Mouse (Mus musculus): ENCODE measurements at regions not wholly inside any gene's neighbourhood (a gene's known extent, or its start where the extent isn't known, plus 50 kb on each side); places are given as distances from the start of the nearest gene placed in this dataset.

DNA sequence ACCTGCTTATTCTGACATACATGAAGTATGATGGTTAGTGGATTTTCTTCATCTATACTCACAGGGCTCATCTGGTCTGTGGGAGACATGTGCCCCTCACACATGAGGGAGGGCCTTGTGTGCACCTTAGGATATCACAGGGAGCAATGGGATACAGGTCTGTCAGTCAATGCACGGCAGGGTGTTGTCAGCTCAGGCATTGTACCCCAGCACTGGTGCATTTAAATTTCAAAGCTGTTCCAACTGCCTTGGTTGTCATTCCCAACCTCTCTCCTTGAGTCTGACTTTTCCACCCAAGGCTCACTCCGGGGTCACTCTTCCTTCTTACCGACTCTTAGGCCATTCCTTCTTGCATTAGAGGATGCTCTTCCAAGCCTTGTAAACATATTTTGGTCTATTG, 181.6 kb upstream of the Arglu1 start:
- 65% methylated on average over 3 of the region's 3 CpGs for WGBS

GRCm38 (mm10) chr8:8871039-8871438, 180.7 kb upstream of the Arglu1 start:
- no peak for ATAC-seq
- Histone ChIP-seq H3K27me3 (replicated peaks) (no peaks in the 10 kb centered on the region), H3K9ac (no peak overlapping the region), H3K4me3 (replicated peaks) (no peak overlapping the region), H3K36me3 (no peaks in the 10 kb centered on the region), H3K9me3 (no peaks in the 10 kb centered on the region), H3K4me1 (replicated peaks) (peaks cover 2% of the 10 kb centered on the region), H3K27ac (no peak overlapping the region), H3K4me2 (replicated peaks) (no peak overlapping the region)
- 68% methylated on average over 8 of the region's 8 CpGs for WGBS

More for the DNA sequence above, 181.6 kb upstream of the Arglu1 start:
- ATAC-seq: no peak
- no peak overlapping the region for H3K9ac ChIP-seq
- no peaks in the 10 kb centered on the region for H3K27me3 ChIP-seq (replicated peaks)
- peaks cover 2% of the 10 kb centered on the region for H3K4me1 ChIP-seq (replicated peaks)
- H3K36me3 ChIP-seq: no peaks in the 10 kb centered on the region
- H3K9me3 ChIP-seq: no peaks in the 10 kb centered on the region
- no peak overlapping the region for H3K4me3 ChIP-seq (replicated peaks)
- H3K4me2 ChIP-seq (replicated peaks): no peak overlapping the region
- no peak overlapping the region for H3K27ac ChIP-seq

DNA sequence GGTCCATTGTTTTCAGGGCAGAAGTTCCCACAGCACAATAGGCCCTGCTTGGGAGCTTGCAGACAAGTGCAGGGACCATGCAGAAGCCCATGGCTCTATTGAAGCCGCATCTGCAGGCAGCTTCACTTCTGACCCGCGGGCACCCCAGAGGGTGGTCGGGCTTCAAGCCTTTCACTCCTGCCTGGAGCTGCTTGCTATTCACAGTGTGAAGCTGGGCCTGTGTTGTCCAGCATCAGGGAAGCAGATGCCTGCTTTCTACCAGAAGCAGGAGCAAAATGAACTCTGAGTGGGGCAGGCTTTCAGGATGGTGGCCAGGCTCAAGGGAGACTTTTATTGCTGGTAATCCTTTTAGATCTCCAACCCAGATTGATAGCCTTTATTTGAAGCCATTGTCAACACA, 180.2 kb upstream of the Arglu1 start:
- no peak for ATAC-seq
- H3K4me3 ChIP-seq (replicated peaks): no peak overlapping the region
- no peak overlapping the region for H3K9ac ChIP-seq
- no peaks in the 10 kb centered on the region for H3K9me3 ChIP-seq
- 18% methylated on average over 4 of the region's 4 CpGs for WGBS
- H3K36me3 ChIP-seq: no peaks in the 10 kb centered on the region
- no peak overlapping the region for H3K27ac ChIP-seq
- no peak overlapping the region for H3K4me2 ChIP-seq (replicated peaks)
- H3K27me3 ChIP-seq (replicated peaks): no peaks in the 10 kb centered on the region
- peaks cover 2% of the 10 kb centered on the region for H3K4me1 ChIP-seq (replicated peaks)

- Histone ChIP-seq H3K4me3 (replicated peaks) (no peak overlapping the region), H3K4me1 (replicated peaks) (peaks cover 2% of the 10 kb centered on the region), H3K36me3 (no peaks in the 10 kb centered on the region), H3K4me2 (replicated peaks) (no peak overlapping the region), H3K27me3 (replicated peaks) (no peaks in the 10 kb centered on the region), H3K9ac (no peak overlapping the region), H3K27ac (no peak overlapping the region), H3K9me3 (no peaks in the 10 kb centered on the region)
- WGBS: 61% methylated on average over 6 of the region's 6 CpGs
- ATAC-seq: no peak
These were observed 179.0 kb upstream of the Arglu1 start for GRCm38 (mm10) chr8:8869338-8869737.

DNA sequence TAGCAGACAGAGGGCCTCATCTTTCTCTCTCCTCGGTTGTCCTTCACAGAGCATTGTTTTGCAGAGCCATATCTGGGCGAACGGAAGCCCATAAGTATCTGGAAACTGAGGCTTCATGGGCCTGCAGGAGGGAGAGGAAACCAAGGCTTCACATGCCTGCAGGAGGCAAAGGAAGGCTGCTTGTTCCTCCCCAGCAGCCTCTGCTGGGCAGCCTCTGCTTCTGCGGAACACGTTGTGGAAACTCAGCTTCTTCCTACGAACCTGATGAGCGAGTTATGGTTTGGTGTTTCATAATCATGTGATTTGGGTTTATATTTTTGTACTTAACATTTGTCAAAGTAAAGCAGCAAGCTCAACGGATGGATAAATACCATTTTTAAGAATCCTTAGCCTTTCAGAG, 177.6 kb upstream of the Arglu1 start:
- WGBS: 44% methylated on average over 8 of the region's 8 CpGs

DNA sequence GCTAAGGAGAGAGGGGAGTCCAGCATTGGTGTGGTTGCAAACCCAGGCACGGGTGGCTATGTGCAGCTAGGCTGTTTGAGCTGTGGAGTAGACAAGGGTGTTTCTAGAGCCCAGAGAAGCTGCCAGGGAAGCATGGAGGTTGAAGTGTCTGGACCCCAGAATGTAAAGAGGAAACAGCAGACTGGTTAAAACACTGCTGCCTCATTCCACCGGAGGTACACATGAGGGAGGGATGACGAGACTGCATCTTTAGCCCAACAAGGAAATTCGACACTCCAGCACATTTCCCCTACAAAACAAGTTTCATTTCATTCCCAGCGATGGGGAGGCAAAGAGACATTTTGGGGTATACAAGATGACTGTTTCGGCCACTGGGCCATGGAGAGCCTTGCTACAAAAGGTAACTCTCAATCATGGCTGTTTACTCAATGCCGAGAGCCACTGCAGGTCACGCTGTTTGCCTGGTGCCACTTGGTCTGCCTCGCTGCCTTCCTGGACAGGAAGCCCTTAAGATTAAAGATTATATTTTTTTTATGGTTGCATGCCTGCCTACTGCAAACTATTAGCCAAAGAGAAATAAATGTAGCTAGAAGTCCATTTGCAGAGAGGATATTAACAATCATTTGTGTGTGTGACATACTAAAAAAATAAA, 176.9 kb upstream of the Arglu1 start:
- H3K27ac ChIP-seq: no peak overlapping the region
- H3K9me3 ChIP-seq: no peaks in the 10 kb centered on the region
- ATAC-seq: no peak
- no peaks in the 10 kb centered on the region for H3K27me3 ChIP-seq (replicated peaks)
- H3K4me3 ChIP-seq (replicated peaks): no peak overlapping the region
- H3K9ac ChIP-seq: no peak overlapping the region
- H3K36me3 ChIP-seq: no peaks in the 10 kb centered on the region
- WGBS: 29% methylated on average over 9 of the region's 9 CpGs
- peaks cover 2% of the 10 kb centered on the region for H3K4me1 ChIP-seq (replicated peaks)
- no peak overlapping the region for H3K4me2 ChIP-seq (replicated peaks)

More for the DNA sequence above, 177.6 kb upstream of the Arglu1 start:
- H3K4me1 ChIP-seq (replicated peaks): peaks cover 2% of the 10 kb centered on the region
- no peak for ATAC-seq
- H3K9ac ChIP-seq: no peak overlapping the region
- H3K36me3 ChIP-seq: no peaks in the 10 kb centered on the region
- no peak overlapping the region for H3K4me3 ChIP-seq (replicated peaks)
- no peaks in the 10 kb centered on the region for H3K27me3 ChIP-seq (replicated peaks)
- no peaks in the 10 kb centered on the region for H3K9me3 ChIP-seq
- no peak overlapping the region for H3K4me2 ChIP-seq (replicated peaks)
- no peak overlapping the region for H3K27ac ChIP-seq

DNA sequence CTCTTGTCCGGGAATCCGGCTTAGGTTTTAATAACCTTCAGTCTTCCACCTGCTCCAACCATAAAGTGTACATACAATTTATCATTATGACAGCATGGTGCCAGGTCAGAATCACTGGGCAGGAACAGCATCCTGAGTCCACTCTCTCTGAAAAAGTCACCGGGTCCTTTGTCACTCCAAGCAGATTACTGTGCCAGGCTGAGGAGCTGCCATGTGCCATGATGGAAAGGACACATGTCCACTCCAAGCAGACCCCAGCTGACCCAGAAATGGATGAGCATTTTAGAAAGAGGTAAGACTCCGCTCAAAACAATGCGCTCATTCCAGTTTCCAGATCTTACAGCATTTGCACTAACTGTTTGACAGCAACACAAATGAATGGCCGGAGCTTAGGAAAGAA, 172.4 kb upstream of the Arglu1 start:
- 72% methylated on average over 6 of the region's 6 CpGs for WGBS
- Histone ChIP-seq H3K9ac (no peak overlapping the region), H3K27me3 (replicated peaks) (no peaks in the 10 kb centered on the region), H3K27ac (no peak overlapping the region), H3K4me1 (replicated peaks) (peaks cover 6% of the 10 kb centered on the region), H3K4me2 (replicated peaks) (no peak overlapping the region), H3K9me3 (no peaks in the 10 kb centered on the region), H3K4me3 (replicated peaks) (no peak overlapping the region), H3K36me3 (no peaks in the 10 kb centered on the region)
- ATAC-seq: no peak

- no peak for ATAC-seq
- Histone ChIP-seq H3K4me2 (replicated peaks) (no peak overlapping the region), H3K27ac (no peak overlapping the region), H3K9ac (no peak overlapping the region), H3K36me3 (no peaks in the 10 kb centered on the region), H3K4me1 (replicated peaks) (0 out of 2 replicates have a peak, but pooled peaks cover 3% of the 10 kb centered on the region), H3K9me3 (no peaks in the 10 kb centered on the region), H3K4me3 (replicated peaks) (no peak overlapping the region), H3K27me3 (replicated peaks) (no peaks in the 10 kb centered on the region)
- WGBS: 64% methylated on average over 9 of the region's 9 CpGs
These were observed 171.1 kb upstream of the Arglu1 start for GRCm38 (mm10) chr8:8861331-8861940.

DNA sequence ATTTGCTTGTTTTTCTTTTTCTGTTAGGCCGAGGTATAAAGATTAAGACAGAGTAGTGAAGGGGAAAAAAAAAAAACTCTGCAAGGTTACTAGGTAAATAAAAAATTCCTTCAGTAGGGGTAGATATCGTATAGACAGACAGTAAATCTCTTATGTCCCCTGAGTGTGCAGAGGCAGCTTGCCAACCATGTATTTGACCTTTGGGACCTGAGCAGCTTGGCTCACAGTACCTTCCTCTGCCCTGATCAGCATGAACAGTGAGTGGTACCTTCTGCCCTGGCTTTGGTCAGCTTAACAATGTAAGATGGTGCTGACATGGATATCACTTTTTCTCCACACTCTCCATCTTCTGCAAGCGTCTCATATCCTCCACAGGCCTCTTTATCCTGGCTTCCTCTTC, 168.3 kb upstream of the Arglu1 start:
- Histone ChIP-seq H3K27ac (no peak overlapping the region), H3K27me3 (replicated peaks) (no peaks in the 10 kb centered on the region), H3K4me2 (replicated peaks) (no peak overlapping the region), H3K4me1 (replicated peaks) (0 out of 2 replicates have a peak, but pooled peaks cover 3% of the 10 kb centered on the region), H3K4me3 (replicated peaks) (no peak overlapping the region), H3K9me3 (no peaks in the 10 kb centered on the region), H3K36me3 (no peaks in the 10 kb centered on the region), H3K9ac (no peak overlapping the region)
- 40% methylated on average over 3 of the region's 3 CpGs for WGBS
- ATAC-seq: no peak

GRCm38 (mm10) chr8:8852656-8853366, 162.5 kb upstream of the Arglu1 start:
- Histone ChIP-seq H3K27ac (no peak overlapping the region), H3K4me1 (replicated peaks) (no peaks in the 10 kb centered on the region), H3K27me3 (replicated peaks) (no peaks in the 10 kb centered on the region), H3K9me3 (no peaks in the 10 kb centered on the region), H3K9ac (no peak overlapping the region), H3K4me2 (replicated peaks) (no peak overlapping the region), H3K36me3 (no peaks in the 10 kb centered on the region), H3K4me3 (replicated peaks) (no peak overlapping the region)
- 34% methylated on average over 7 of the region's 7 CpGs for WGBS
- no peak for ATAC-seq

DNA sequence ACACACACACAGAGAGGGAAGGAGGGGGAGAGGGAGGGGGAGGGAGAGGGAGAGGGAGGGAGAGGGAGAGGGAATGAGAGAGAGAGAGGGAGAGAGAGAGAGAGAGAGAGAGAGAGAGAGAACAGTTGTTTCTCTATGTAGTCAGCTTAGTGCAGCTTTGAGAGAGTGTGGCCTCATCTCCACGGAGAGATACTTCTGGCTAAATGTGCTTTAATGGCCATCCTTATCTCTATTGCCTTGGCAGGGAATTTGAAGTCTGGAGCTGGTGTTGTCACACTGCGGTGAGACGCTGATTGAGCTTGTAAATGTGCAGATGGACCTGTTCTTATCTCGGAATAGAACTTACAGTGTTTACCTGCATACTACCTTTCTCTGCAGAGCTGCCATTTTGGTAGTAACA, 160.9 kb upstream of the Arglu1 start:
- WGBS: 31% methylated on average over 4 of the region's 4 CpGs
- H3K36me3 ChIP-seq: no peaks in the 10 kb centered on the region
- no peak overlapping the region for H3K9ac ChIP-seq
- no peaks in the 10 kb centered on the region for H3K27me3 ChIP-seq (replicated peaks)
- H3K27ac ChIP-seq: no peak overlapping the region
- no peak overlapping the region for H3K4me3 ChIP-seq (replicated peaks)
- no peaks in the 10 kb centered on the region for H3K4me1 ChIP-seq (replicated peaks)
- no peaks in the 10 kb centered on the region for H3K9me3 ChIP-seq
- H3K4me2 ChIP-seq (replicated peaks): no peak overlapping the region
- peak; percentile 58; the same call in 1 of the 2 replicates for ATAC-seq

DNA sequence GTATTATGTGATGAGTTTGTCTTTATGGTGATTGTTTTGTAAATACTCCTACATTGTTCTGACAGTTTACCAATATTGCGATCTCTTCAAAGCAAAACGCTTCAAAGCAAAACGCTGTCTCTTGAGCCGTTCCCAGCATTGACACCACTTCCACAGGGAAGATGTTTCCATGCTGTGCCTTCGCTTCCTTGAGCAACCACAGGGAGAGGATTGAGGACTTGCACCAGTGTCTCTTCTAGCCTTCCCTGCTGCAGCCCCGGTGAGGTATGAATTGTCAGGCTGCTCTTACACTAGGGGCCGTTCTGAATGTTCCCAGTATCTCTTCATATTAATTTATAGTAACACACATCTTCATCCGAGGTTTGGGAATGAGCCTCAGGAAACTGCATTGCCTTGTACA, 160.4 kb upstream of the Arglu1 start:
- Histone ChIP-seq H3K27ac (no peak overlapping the region), H3K9me3 (no peaks in the 10 kb centered on the region), H3K9ac (no peak overlapping the region), H3K4me2 (replicated peaks) (no peak overlapping the region), H3K4me1 (replicated peaks) (no peaks in the 10 kb centered on the region), H3K27me3 (replicated peaks) (no peaks in the 10 kb centered on the region), H3K4me3 (replicated peaks) (no peak overlapping the region), H3K36me3 (no peaks in the 10 kb centered on the region)
- ATAC-seq: no peak
- WGBS: 30% methylated on average over 8 of the region's 8 CpGs

GRCm38 (mm10) chr8:8847579-8847978, 157.3 kb upstream of the Arglu1 start:
- H3K4me2 ChIP-seq (replicated peaks): no peak overlapping the region
- no peaks in the 10 kb centered on the region for H3K9me3 ChIP-seq
- no peaks in the 10 kb centered on the region for H3K36me3 ChIP-seq
- no peaks in the 10 kb centered on the region for H3K4me1 ChIP-seq (replicated peaks)
- H3K4me3 ChIP-seq (replicated peaks): no peak overlapping the region
- no peak overlapping the region for H3K27ac ChIP-seq
- H3K27me3 ChIP-seq (replicated peaks): no peaks in the 10 kb centered on the region
- ATAC-seq: no peak
- no peak overlapping the region for H3K9ac ChIP-seq
- 79% methylated on average over 10 of the region's 10 CpGs for WGBS
